Mouse (Mus musculus) c-Kit-positive CD71-positive TER-119-negative erythroid progenitor cells, embryonic 14.5 days (primary cell): ENCODE results near the gene Olfr1214.
"Not testable (repeated sequence)": the region's sequence is repeated elsewhere in the genome, so short reads cannot be mapped to it uniquely, and the experiment has no call there.

ENCODE experiments used
- DNase-seq: peaks from one replicate; pipeline ENCODE4 v3.0.0-alpha.2; 2013; ENCODE audit warnings: low read depth

Olfr1214 gene

DNA sequence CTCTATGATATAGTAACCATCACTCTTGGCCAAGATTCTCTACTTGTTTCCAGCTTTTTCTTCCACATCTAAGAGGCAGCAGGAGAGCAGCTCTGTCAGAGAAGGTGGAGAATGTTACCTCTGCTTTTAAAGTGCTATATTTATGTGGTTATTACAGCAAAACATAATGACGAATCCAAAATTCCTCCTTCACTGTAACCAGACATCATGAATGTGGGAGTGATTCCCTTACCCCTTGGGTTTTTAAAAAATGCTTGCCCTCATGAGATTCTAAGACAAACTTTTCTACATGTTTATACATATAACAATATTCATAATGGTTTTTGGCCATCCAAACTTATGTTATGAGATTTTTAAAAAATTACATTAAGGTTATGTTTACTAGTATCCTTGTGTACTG lies at the start of gene Olfr1214:
Gene Olfr1214 (minus strand): TSS at position 101 of the 400 bp plus-strand sequence.
- no peak for DNase-seq

DNA sequence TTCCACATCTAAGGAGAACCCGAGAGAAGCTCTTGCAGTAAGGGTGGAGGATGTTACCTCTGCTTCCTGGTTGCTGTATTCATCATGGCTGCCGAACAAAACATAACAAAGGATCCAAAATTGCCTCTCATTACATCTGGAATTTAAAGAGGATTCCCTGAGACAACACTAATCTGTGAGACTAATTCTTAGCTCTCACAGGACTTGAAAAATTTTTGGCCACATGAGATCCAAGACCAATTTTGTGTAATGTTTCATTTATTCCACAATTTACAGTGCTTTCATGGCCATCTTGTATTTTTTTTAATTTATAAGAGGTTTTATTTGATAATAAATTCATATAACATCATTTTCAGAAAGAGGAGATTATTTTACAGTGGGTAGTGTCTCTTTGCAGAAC lies 39.5 kb upstream of the Olfr1214 start, which contains the start of gene Olfr1217:
Gene Olfr1217 (minus strand): TSS at position 101 of the 400 bp plus-strand sequence.
- DNase-seq = no peak

DNA sequence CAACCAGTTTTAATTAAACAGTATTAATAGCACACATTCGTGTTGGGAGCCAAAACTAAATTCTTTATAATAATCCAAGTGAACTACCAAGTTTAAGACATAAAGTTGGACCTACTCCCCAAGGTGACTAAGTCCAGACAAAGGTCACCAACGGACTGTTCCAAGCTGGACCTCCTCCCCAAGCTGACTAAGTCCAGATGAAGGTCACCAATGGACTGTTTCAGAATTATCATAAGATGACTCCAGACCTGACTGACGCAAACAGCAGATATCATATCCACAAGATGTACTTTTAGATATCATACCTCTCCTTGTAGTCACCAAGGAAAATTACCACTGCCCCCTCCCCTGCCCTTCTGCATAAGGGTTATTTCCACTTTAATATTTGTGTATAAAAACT lies 29.0 kb upstream of the Olfr1214 start:
- not testable (repeated sequence) for DNase-seq

DNA sequence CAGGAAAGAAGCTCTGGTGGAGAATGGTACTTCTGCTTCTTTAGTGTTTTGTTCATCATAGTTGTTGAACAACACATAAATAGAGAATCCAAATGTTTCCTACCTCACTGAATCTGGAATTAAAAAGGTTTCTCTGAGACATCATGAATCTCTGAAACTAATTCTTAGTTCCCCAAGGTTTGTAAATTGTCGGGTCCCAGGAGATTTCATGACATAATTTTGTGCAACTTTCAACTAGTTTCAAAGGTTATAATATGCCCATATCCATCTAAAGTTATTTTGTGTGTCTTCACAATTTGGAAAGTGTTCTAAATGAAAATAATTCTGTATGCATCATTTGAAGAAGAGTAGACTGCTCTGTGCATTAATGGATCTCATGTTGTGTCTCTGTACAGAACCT lies 25.8 kb upstream of the Olfr1214 start, which contains the start of gene Olfr1216:
Gene Olfr1216 (minus strand): TSS at position 101 of the 400 bp plus-strand sequence.
- DNase-seq = no peak

DNA sequence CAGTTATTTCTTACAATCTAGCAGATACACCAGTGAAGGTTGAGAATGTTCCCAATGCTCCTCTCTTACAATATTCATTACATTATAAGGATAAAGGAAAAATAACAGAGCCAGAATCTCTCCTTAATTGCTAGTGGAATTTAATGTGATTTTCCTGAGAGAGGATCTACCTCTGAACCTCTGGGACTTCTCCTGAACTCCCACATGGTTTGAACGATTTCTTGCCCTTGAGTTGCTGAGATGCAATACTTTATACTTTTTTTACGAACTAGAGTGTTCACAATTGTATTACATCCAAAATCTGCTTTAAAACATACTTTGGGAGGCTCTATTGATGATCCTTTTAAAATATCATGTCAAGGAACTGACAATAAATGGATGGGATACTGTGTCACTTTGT lies 14.4 kb upstream of the Olfr1214 start, which contains the start of gene Olfr1215:
Gene Olfr1215 (minus strand): TSS at position 101 of the 400 bp plus-strand sequence.
- DNase-seq = no peak

DNA sequence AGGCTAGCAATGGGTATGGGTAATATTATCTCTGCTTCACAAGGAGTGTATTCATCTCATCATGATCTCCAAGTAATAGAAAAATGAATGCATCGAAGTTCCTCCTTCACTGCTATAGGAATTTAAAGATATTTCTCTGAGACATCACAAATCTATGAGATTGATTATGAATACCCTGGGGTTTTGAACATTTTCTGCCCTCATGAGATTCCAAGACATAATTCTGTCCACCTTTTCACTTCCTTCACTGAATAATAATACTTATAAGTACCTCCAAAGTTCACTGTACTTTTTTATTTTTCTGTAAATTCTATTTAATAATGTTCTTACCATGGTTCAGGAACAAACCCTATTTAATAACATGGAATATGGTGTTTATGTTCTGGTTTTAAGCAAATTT lies 12.3 kb downstream of the Olfr1214 start, which contains the start of gene Gm13762:
Gene Gm13762 (minus strand): TSS at position 101 of the 400 bp plus-strand sequence.
- no peak for DNase-seq

DNA sequence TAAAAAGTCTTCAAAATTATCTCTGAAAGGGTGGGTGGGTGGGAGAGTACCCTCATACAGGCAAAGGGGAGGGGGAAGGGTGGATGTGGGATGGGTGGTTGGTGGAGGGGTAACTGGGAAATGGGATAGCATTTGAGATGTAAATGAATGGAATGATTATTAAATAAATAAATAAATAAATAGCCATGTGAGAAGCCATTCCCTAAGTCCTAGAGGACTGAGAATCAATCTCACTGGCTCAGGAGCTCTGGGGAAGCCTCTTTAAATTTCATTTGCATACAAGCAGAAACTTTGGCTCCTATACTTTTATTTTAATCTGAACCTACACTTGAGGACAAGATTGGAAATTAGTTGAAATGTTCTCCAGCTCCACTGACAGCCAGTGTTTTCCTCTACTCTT lies 38.8 kb downstream of the Olfr1214 start, which contains the start of gene Olfr1212:
Gene Olfr1212 (plus strand): TSS at position 301 of the 400 bp plus-strand sequence.
- no peak for DNase-seq

DNA sequence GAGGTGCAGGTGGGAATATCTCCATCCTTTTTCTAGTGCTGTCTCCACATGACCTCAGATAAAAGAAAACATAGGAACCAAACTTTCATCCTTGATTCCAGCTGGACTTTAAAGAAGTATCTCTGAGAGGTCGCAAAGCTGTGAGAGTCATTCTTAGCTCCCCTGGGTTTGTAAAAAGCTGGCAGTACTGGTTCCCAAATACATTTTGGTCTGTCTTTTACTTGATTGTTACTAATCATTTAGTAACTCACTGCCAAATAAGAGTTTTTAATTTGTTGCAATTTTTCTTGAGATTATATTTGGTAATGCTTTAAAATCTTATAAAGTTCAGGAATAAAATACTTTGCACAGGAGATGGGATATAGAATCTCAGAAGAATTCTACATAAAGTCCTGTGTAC lies 54.4 kb downstream of the Olfr1214 start, which contains the start of gene Olfr1211:
Gene Olfr1211 (minus strand): TSS at position 101 of the 400 bp plus-strand sequence.
- DNase-seq = no peak
